ENCODE assay signal across 15 mouse cellular contexts in genomic region chr17:37048383-37048782, GRCm38 (mm10). TPM values are rescaled to one million over a fixed set of nuclear protein-coding genes. Genes with fewer than 3 reads are reported as not detected.
DNase-seq lines count a peak whose midpoint lies in the region; ATAC-seq lines count a peak whose summit lies in the region.
"Had no signal": no experiment of that assay in that cellular context is flagged by ENCODE, and none has a peak within 500 bp of the region (broad histone marks: within the 10 kb centered on the region; RNA-seq: fewer than 3 reads in every experiment).

No protein-coding gene starts in this region.

- no peaks in the 10 kb centered on the region for H3K27me3 ChIP-seq in forebrain, embryonic 16.5 days (replicated peaks; ENCODE audit: control insufficient read depth, insufficient read depth, low read length)
- H3K27me3 ChIP-seq in neural tube, embryonic 12.5 days (replicated peaks) = peaks cover 8% of the 10 kb centered on the region
- H3K27me3 ChIP-seq in intestine, embryonic 15.5 days (replicated peaks) = no peaks in the 10 kb centered on the region
- no peaks in the 10 kb centered on the region; the same call in 1 of the 2 replicates for H3K27me3 ChIP-seq in kidney, embryonic 14.5 days (ENCODE audit: control insufficient read depth, insufficient read depth, low read length)

- H3K4me2 ChIP-seq in forebrain, embryonic 16.5 days (ENCODE audit: low read length) = peak overlapping the region; percentile 81
- peak overlapping the region; percentile 85 for H3K4me2 ChIP-seq in neural tube, embryonic 12.5 days (replicated peaks)
- no peak overlapping the region for H3K4me2 ChIP-seq in intestine, embryonic 15.5 days (replicated peaks)
- H3K4me2 ChIP-seq in kidney, embryonic 14.5 days (replicated peaks; ENCODE audit: low read depth, low read length) = no peak overlapping the region
- H3K4me2 ChIP-seq: lung, embryonic 14.5 days had no signal

- peaks cover 56% of the 10 kb centered on the region for H3K4me1 ChIP-seq in forebrain, embryonic 16.5 days (replicated peaks; ENCODE audit: control insufficient read depth, insufficient read depth, low read length)
- peaks cover 49% of the 10 kb centered on the region for H3K4me1 ChIP-seq in neural tube, embryonic 12.5 days
- H3K4me1 ChIP-seq in intestine, embryonic 15.5 days (replicated peaks) = peaks cover 31% of the 10 kb centered on the region
- peaks cover 18% of the 10 kb centered on the region for H3K4me1 ChIP-seq in kidney, embryonic 14.5 days (ENCODE audit: control insufficient read depth, insufficient read depth, low read length)

- ATAC-seq in forebrain, embryonic 16.5 days = no peak
- no peak for ATAC-seq in neural tube, embryonic 12.5 days (ENCODE audit: low FRiP score, low read depth)
- no peak for ATAC-seq in intestine, embryonic 15.5 days
- ATAC-seq in kidney, embryonic 14.5 days (ENCODE audit: low FRiP score, low TSS enrichment) = no peak

- H3K9me3 ChIP-seq in forebrain, embryonic 16.5 days (ENCODE audit: control insufficient read depth, low read length) = no peaks in the 10 kb centered on the region
- no peaks in the 10 kb centered on the region for H3K9me3 ChIP-seq in neural tube, embryonic 12.5 days
- no peaks in the 10 kb centered on the region for H3K9me3 ChIP-seq in intestine, embryonic 15.5 days
- no peaks in the 10 kb centered on the region for H3K9me3 ChIP-seq in kidney, embryonic 14.5 days (ENCODE audit: control insufficient read depth, low read length)

- 50% methylated on average over 7 of the region's 7 CpGs for WGBS in forebrain, embryonic 16.5 days
- WGBS in neural tube, embryonic 12.5 days = 70% methylated on average over 7 of the region's 7 CpGs
- 68% methylated on average over 7 of the region's 7 CpGs for WGBS in intestine, embryonic 15.5 days
- WGBS in kidney, embryonic 14.5 days = 72% methylated on average over 7 of the region's 7 CpGs

- no peaks in the 10 kb centered on the region for H3K36me3 ChIP-seq in forebrain, embryonic 16.5 days (ENCODE audit: control insufficient read depth, insufficient read depth)
- peaks cover 3% of the 10 kb centered on the region; the same call in 1 of the 2 replicates for H3K36me3 ChIP-seq in neural tube, embryonic 12.5 days
- no peaks in the 10 kb centered on the region for H3K36me3 ChIP-seq in intestine, embryonic 15.5 days
- no peaks in the 10 kb centered on the region for H3K36me3 ChIP-seq in kidney, embryonic 14.5 days (ENCODE audit: control insufficient read depth, insufficient read depth, low read length)

- intact Hi-C loops in heart, postnatal 10 days (cut with DNase I) = loop anchor here (1.0 to 5.0 kb wide), 3 partner anchors 91 to 211 kb away; partner anchors contain the start of genes Trim26, Znrd1 and Znrd1as

- no peak overlapping the region for H3K9ac ChIP-seq in forebrain, embryonic 16.5 days (replicated peaks; ENCODE audit: low read depth, low read length)
- 0 out of 2 replicates have a peak overlapping the region, but pooled peaks have one; percentile 40 for H3K9ac ChIP-seq in neural tube, embryonic 12.5 days
- no peak overlapping the region for H3K9ac ChIP-seq in intestine, embryonic 15.5 days
- no peak overlapping the region for H3K9ac ChIP-seq in kidney, embryonic 14.5 days (ENCODE audit: low read depth, low read length)
- H3K9ac ChIP-seq: lung, embryonic 14.5 days had no signal

- no peak overlapping the region for H3K27ac ChIP-seq in forebrain, embryonic 16.5 days (ENCODE audit: low read length)
- H3K27ac ChIP-seq in neural tube, embryonic 12.5 days = no peak overlapping the region
- no peak overlapping the region for H3K27ac ChIP-seq in intestine, embryonic 15.5 days
- no peak overlapping the region for H3K27ac ChIP-seq in kidney, embryonic 14.5 days (ENCODE audit: low read depth, low read length)

- DNase-seq in heart, adult 11 months = peak; percentile 90
- DNase-seq in heart, postnatal 10 days = no peak
- peak; percentile 48 for DNase-seq in cerebellum, adult 8-10 months
- no peak for DNase-seq in spleen, postnatal 14 days (ENCODE audit: low spot score in 2 of 2)
- DNase-seq: gastrocnemius, postnatal 25 days; kidney, postnatal 4 days had no signal

- peak overlapping the region; percentile 4; the same call in 1 of the 2 replicates for H3K4me3 ChIP-seq in forebrain, embryonic 16.5 days (replicated peaks; ENCODE audit: low read length)
- peak overlapping the region; percentile 15; the same call in 1 of the 2 replicates for H3K4me3 ChIP-seq in neural tube, embryonic 12.5 days
- H3K4me3 ChIP-seq in intestine, embryonic 15.5 days (replicated peaks) = no peak overlapping the region
- no peak overlapping the region for H3K4me3 ChIP-seq in kidney, embryonic 14.5 days (ENCODE audit: low read length)

RNA-seq across cellular contexts. Expression of gene Gabbr1, which starts 2.6 kb away (rescaled TPM):
- 10 to 100 TPM; 14.0 to 17.2 TPM for total RNA-seq in heart, postnatal 10 days (2021)
- polyA plus RNA-seq in forebrain, embryonic 16.5 days (2015; fragmentation: Nextera tagmentation; extraction: Ambion mirVana) = 46.0 and 58.6 TPM in 2 replicates
- 44.6 and 47.0 TPM in 2 replicates for polyA plus RNA-seq in neural tube, embryonic 12.5 days (2016; fragmentation: Nextera tagmentation; extraction: Ambion mirVana)
- 6.0 and 7.6 TPM in 2 replicates for polyA plus RNA-seq in intestine, embryonic 15.5 days (2015; fragmentation: Nextera tagmentation; extraction: Ambion mirVana)
- polyA plus RNA-seq in kidney, embryonic 14.5 days (2014; fragmentation: Nextera tagmentation; extraction: Ambion mirVana) = 8.1 and 11.6 TPM in 2 replicates

RNA-seq across cellular contexts. Expression of gene Mog, which starts 25.2 kb away (rescaled TPM):
- not detected for total RNA-seq in heart, postnatal 10 days (2021)
- polyA plus RNA-seq in forebrain, embryonic 16.5 days (2015; fragmentation: Nextera tagmentation; extraction: Ambion mirVana) = 1.9 and 2.9 TPM in 2 replicates
- 1.0 and 1.3 TPM in 2 replicates for polyA plus RNA-seq in neural tube, embryonic 12.5 days (2016; fragmentation: Nextera tagmentation; extraction: Ambion mirVana)
- 0.13 and 0.14 TPM in 2 replicates for polyA plus RNA-seq in intestine, embryonic 15.5 days (2015; fragmentation: Nextera tagmentation; extraction: Ambion mirVana)
- polyA plus RNA-seq in kidney, embryonic 14.5 days (2014; fragmentation: Nextera tagmentation; extraction: Ambion mirVana) = 0.12 and 0.14 TPM in 2 replicates
- total RNA-seq: gastrocnemius, postnatal 25 days; hematopoietic stem cell, adult 5-6 weeks had no signal
- polyA plus RNA-seq: brain, embryonic 14.5 days had no signal

RNA-seq across cellular contexts. Expression of gene Olfr90, which starts 39.9 kb away (rescaled TPM):
- total RNA-seq in heart, postnatal 10 days (2021) = not detected
- polyA plus RNA-seq in forebrain, embryonic 16.5 days (2015; fragmentation: Nextera tagmentation; extraction: Ambion mirVana) = not detected in 2 replicates
- 0.11 TPM in 1 of 2 replicates, not detected in the other for polyA plus RNA-seq in neural tube, embryonic 12.5 days (2016; fragmentation: Nextera tagmentation; extraction: Ambion mirVana)
- polyA plus RNA-seq in intestine, embryonic 15.5 days (2015; fragmentation: Nextera tagmentation; extraction: Ambion mirVana) = 0.08 TPM in 1 of 2 replicates, not detected in the other
- not detected in 2 replicates for polyA plus RNA-seq in kidney, embryonic 14.5 days (2014; fragmentation: Nextera tagmentation; extraction: Ambion mirVana)
- total RNA-seq: gastrocnemius, postnatal 25 days; hematopoietic stem cell, adult 5-6 weeks had no signal
- polyA plus RNA-seq: brain, embryonic 14.5 days; limb, embryonic 11.5 days; lung, embryonic 14.5 days; stomach, embryonic 14.5 days had no signal

RNA-seq across cellular contexts. Expression of gene Zfp57, which starts 47.4 kb away (rescaled TPM):
- total RNA-seq in heart, postnatal 10 days (2021) = 1 to 10 TPM; 5.6 to 6.9 TPM
- 351 and 383 TPM in 2 replicates for polyA plus RNA-seq in forebrain, embryonic 16.5 days (2015; fragmentation: Nextera tagmentation; extraction: Ambion mirVana)
- polyA plus RNA-seq in neural tube, embryonic 12.5 days (2016; fragmentation: Nextera tagmentation; extraction: Ambion mirVana) = 208 and 210 TPM in 2 replicates
- polyA plus RNA-seq in intestine, embryonic 15.5 days (2015; fragmentation: Nextera tagmentation; extraction: Ambion mirVana) = 49.9 and 57.6 TPM in 2 replicates
- 44.6 and 67.5 TPM in 2 replicates for polyA plus RNA-seq in kidney, embryonic 14.5 days (2014; fragmentation: Nextera tagmentation; extraction: Ambion mirVana)

RNA-seq across cellular contexts. Expression of gene Olfr91, which starts 49.7 kb away (rescaled TPM):
- not detected for total RNA-seq in heart, postnatal 10 days (2021)
- polyA plus RNA-seq in forebrain, embryonic 16.5 days (2015; fragmentation: Nextera tagmentation; extraction: Ambion mirVana) = not detected in 2 replicates
- polyA plus RNA-seq in neural tube, embryonic 12.5 days (2016; fragmentation: Nextera tagmentation; extraction: Ambion mirVana) = not detected in 2 replicates
- not detected in 2 replicates for polyA plus RNA-seq in intestine, embryonic 15.5 days (2015; fragmentation: Nextera tagmentation; extraction: Ambion mirVana)
- not detected in 2 replicates for polyA plus RNA-seq in kidney, embryonic 14.5 days (2014; fragmentation: Nextera tagmentation; extraction: Ambion mirVana)
- total RNA-seq: gastrocnemius, postnatal 25 days; hematopoietic stem cell, adult 5-6 weeks had no signal
- polyA plus RNA-seq: brain, embryonic 14.5 days; limb, embryonic 11.5 days; lung, embryonic 14.5 days; stomach, embryonic 14.5 days had no signal

Comparison
In these comparisons a context has a peak if more than half of its experiments do, and no peak if none do; other contexts are left out.
1. DNase-seq: peak in heart, adult 11 months (single experiment) and cerebellum, adult 8-10 months (single experiment); none in heart, postnatal 10 days (0 of 2) and spleen, postnatal 14 days (0 of 2).
2. H3K4me2 ChIP-seq: peak in forebrain, embryonic 16.5 days (single experiment) and neural tube, embryonic 12.5 days (single experiment); none in intestine, embryonic 15.5 days (single experiment) and kidney, embryonic 14.5 days (single experiment).
3. H3K4me3 ChIP-seq: peak in forebrain, embryonic 16.5 days (single experiment) and neural tube, embryonic 12.5 days (single experiment); none in intestine, embryonic 15.5 days (single experiment) and kidney, embryonic 14.5 days (single experiment).